Mouse (Mus musculus) liver, adult 2 months (tissue): ENCODE data around the gene Sytl5. TPM values are rescaled to one million over a fixed set of nuclear protein-coding genes. Genes with fewer than 3 reads are reported as not detected.

Experiments
- DNase-seq: peaks from one replicate; pipeline ENCODE4 v3.0.0-alpha.2; 2011; ENCODE audit warnings: low read depth, low spot score; ENCODE audit errors: extremely low read depth
- H3K27ac ChIP-seq: fragments of 200-500 bp; replicated peaks from 2 replicates; pipeline ENCODE4 v1.5.1; 2012; ENCODE audit warnings: low read depth, mild to moderate bottlenecking, control low read depth, inconsistent platforms, low read length; ENCODE audit not compliant: insufficient read depth
- H3K27me3 ChIP-seq: fragments of 200-500 bp; 2 replicates; pipeline ENCODE4 v1.6.1; 2012; ENCODE audit warnings: mild to moderate bottlenecking, moderate library complexity, low read length, inconsistent platforms; ENCODE audit not compliant: control insufficient read depth, insufficient read depth
- H3K36me3 ChIP-seq: fragments of 200-500 bp; 2 replicates; pipeline ENCODE4 v1.6.1; 2012; ENCODE audit warnings: low read length, inconsistent platforms; ENCODE audit not compliant: control insufficient read depth, insufficient read depth
- H3K4me1 ChIP-seq: fragments of 200-500 bp; 2 replicates; pipeline ENCODE4 v1.6.1; 2011; ENCODE audit warnings: low read length; ENCODE audit not compliant: control insufficient read depth, insufficient read depth
- H3K4me3 ChIP-seq: fragments of 200-500 bp; 2 replicates; pipeline ENCODE4 v1.5.1; 2011; ENCODE audit warnings: low read depth, mild to moderate bottlenecking, control low read depth, low read length, moderate library complexity; ENCODE audit not compliant: insufficient read depth
- H3K79me2 ChIP-seq: fragments of 200-500 bp; 2 replicates; pipeline ENCODE4 v1.6.1; 2012; ENCODE audit warnings: inconsistent platforms, mild to moderate bottlenecking, low read length, moderate library complexity; ENCODE audit not compliant: control insufficient read depth, insufficient read depth
- H3K9ac ChIP-seq: fragments of 200-500 bp; 2 replicates; pipeline ENCODE4 v1.6.1; 2012; ENCODE audit warnings: low read depth, mild to moderate bottlenecking, control low read depth, inconsistent platforms, low read length
- CTCF ChIP-seq: fragments of 200-500 bp; IDR thresholded peaks from 2 replicates; pipeline ENCODE4 v1.5.1; 2011; ENCODE audit warnings: low read depth, low read length, control low read depth
- POLR2A ChIP-seq: fragments of 200-500 bp; IDR thresholded peaks from 2 replicates; pipeline ENCODE4 v1.6.1; 2011; ENCODE audit warnings: low read length, control low read depth; ENCODE audit not compliant: insufficient read depth; ENCODE audit errors: extremely low read depth
- polyA plus RNA-seq: library from polyadenylated mRNA; depleted of rRNA; stranded (reverse); fragments of >200 nt; gene quantifications from 2 replicates; pipeline ENCODE4 v1.2.3, GENCODE M21; 2012; rRNA removed
- total RNA-seq: library from RNA; depleted of rRNA; stranded (reverse); fragments of >200 nt; gene quantifications from 2 replicates; pipeline ENCODE4 v1.2.3, GENCODE M21; 2014; rRNA removed

Sytl5 gene
- total and polyA plus RNA-seq, 2 experiments: 0.60 to 2.3 TPM

- H3K27me3 ChIP-seq: no peaks in the 10 kb centered on the region
- no peaks in the 10 kb centered on the region for H3K79me2 ChIP-seq
- no peak overlapping the region for H3K4me3 ChIP-seq
- H3K4me1 ChIP-seq: no peaks in the 10 kb centered on the region
- H3K27ac ChIP-seq: no peak overlapping the region
- no peak for DNase-seq
- no peak overlapping the region for H3K9ac ChIP-seq
- no peak for TF ChIP-seq POLR2A
- TF ChIP-seq CTCF: no peak; the same call in 1 of the 2 replicates
- H3K36me3 ChIP-seq: no peaks in the 10 kb centered on the region
Measured at GRCm38 (mm10) chrX:10034666-10035065, 149.2 kb downstream of the Sytl5 start.

Other genes starting within 250 kb of the Sytl5 start
- gene Dynlt3, start 222.6 kb upstream of the Sytl5 start, total RNA-seq: 89.1 and 94.1 TPM in 2 replicates
- gene Dynlt3, start 222.6 kb upstream of the Sytl5 start, polyA plus RNA-seq: 10.3 and 29.0 TPM in 2 replicates
- 0.40 and 0.83 TPM in 2 replicates for gene Hypm, start 38.7 kb upstream of the Sytl5 start, total RNA-seq
- gene Hypm, start 38.7 kb upstream of the Sytl5 start, polyA plus RNA-seq: not detected in 2 replicates
- gene H2al3, start 35.9 kb upstream of the Sytl5 start, total RNA-seq: 0.37 and 0.67 TPM in 2 replicates
- 0.47 TPM in 1 of 2 replicates, not detected in the other for gene H2al3, start 35.9 kb upstream of the Sytl5 start, polyA plus RNA-seq
- gene Srpx, start 232.1 kb downstream of the Sytl5 start, total RNA-seq: 0.20 and 0.46 TPM in 2 replicates
- gene Srpx, start 232.1 kb downstream of the Sytl5 start, polyA plus RNA-seq: 0.30 and 1.4 TPM in 2 replicates